Mouse (Mus musculus) forebrain, postnatal 0 days (tissue): ENCODE measurements around the gene Cdh15. TPM values are rescaled to one million over a fixed set of nuclear protein-coding genes. Genes with fewer than 3 reads are reported as not detected.

Experiments used
- ATAC-seq: fragments of 200-750 bp; cut with Nextera tagmentation; 2 replicates; pipeline ENCODE4 v1.8.0; 2017; ENCODE audit warnings: mild to moderate bottlenecking, moderate library complexity
- DNase-seq: peaks from one replicate; pipeline ENCODE4 v3.0.0-alpha.2; 2015
- H3K27ac ChIP-seq: fragments of 300-500 bp; sonication (generic); 2 replicates; pipeline ENCODE4 v1.5.1; 2014; ENCODE audit warnings: low read depth, mild to moderate bottlenecking, antibody characterized with exemption, low read length, moderate library complexity, mixed read lengths
- H3K27me3 ChIP-seq: fragments of 300-500 bp; sonication (generic); 2 replicates; pipeline ENCODE4 v1.6.1; 2014; ENCODE audit warnings: mild to moderate bottlenecking, low read length, mixed read lengths; ENCODE audit not compliant: insufficient read depth
- H3K36me3 ChIP-seq: fragments of 300-500 bp; sonication (generic); 2 replicates; pipeline ENCODE4 v1.6.1; 2014; ENCODE audit warnings: mild to moderate bottlenecking, moderate library complexity; ENCODE audit not compliant: insufficient read depth
- H3K4me1 ChIP-seq: fragments of 300-500 bp; sonication (generic); 2 replicates; pipeline ENCODE4 v1.6.1; 2014; ENCODE audit warnings: antibody characterized with exemption; ENCODE audit not compliant: insufficient read depth
- H3K4me2 ChIP-seq: fragments of 300-500 bp; sonication (generic); 2 replicates; pipeline ENCODE4 v1.6.1; 2014; ENCODE audit warnings: low read depth, mild to moderate bottlenecking, moderate library complexity
- H3K4me3 ChIP-seq: fragments of 300-500 bp; sonication (generic); 2 replicates; pipeline ENCODE4 v1.5.1; 2014; ENCODE audit warnings: low read depth, low read length, mixed read lengths
- H3K9ac ChIP-seq: fragments of 300-500 bp; sonication (generic); 2 replicates; pipeline ENCODE4 v1.6.1; 2014; ENCODE audit warnings: mild to moderate bottlenecking
- H3K9me3 ChIP-seq: fragments of 300-500 bp; sonication (generic); 2 replicates; pipeline ENCODE4 v1.6.1; 2016; ENCODE audit warnings: low read length
- CTCF ChIP-seq: sonication (generic); IDR thresholded peaks from 2 replicates; pipeline ENCODE4 v1.5.1; 2016; ENCODE audit warnings: antibody characterized with exemption, control low read depth, low read depth
- WGBS: fragments of 180-500 bp; shearing (Covaris S2); extraction: QIAGEN DNeasy Blood & Tissue Kit; methylation state at CpG from one replicate; pipeline ENCODE4 v1.1.7; 2014; 5-methylcytosine and 5-hydroxymethylcytosine counted together
- polyA plus RNA-seq: library from polyadenylated mRNA; unstranded; fragments of >200 nt; fragmentation: Nextera tagmentation; extraction: Ambion mirVana; gene quantifications from 2 replicates; pipeline ENCODE4 v1.2.1, GENCODE M21; 2015
- total RNA-seq: library from RNA; depleted of rRNA; stranded (reverse); fragments of >200 nt; gene quantifications from 2 replicates; pipeline ENCODE4 v1.2.3, GENCODE M21; 2014

The Cdh15 gene
- total and polyA plus RNA-seq, 2 experiments from 2014 or later: 1.7 to 3.3 TPM

GRCm38 (mm10) chr8:122851692-122852545 lies 4.2 kb downstream of the Cdh15 start:
- Histone ChIP-seq H3K27ac (no peak overlapping the region), H3K4me3 (no peak overlapping the region), H3K36me3 (no peaks in the 10 kb centered on the region), H3K9ac (no peak overlapping the region), H3K4me2 (no peak overlapping the region), H3K27me3 (no peaks in the 10 kb centered on the region), H3K4me1 (peaks cover 13% of the 10 kb centered on the region; the same call in 1 of the 2 replicates), H3K9me3 (no peaks in the 10 kb centered on the region)
- WGBS: 82% methylated on average over 12 of the region's 12 CpGs
- TF ChIP-seq CTCF: no peak
- DNase-seq: no peak
- no peak for ATAC-seq

GRCm38 (mm10) chr8:122852546-122852905 lies 4.8 kb downstream of the Cdh15 start:
- TF ChIP-seq CTCF: no peak
- no peaks in the 10 kb centered on the region for H3K9me3 ChIP-seq

DNA sequence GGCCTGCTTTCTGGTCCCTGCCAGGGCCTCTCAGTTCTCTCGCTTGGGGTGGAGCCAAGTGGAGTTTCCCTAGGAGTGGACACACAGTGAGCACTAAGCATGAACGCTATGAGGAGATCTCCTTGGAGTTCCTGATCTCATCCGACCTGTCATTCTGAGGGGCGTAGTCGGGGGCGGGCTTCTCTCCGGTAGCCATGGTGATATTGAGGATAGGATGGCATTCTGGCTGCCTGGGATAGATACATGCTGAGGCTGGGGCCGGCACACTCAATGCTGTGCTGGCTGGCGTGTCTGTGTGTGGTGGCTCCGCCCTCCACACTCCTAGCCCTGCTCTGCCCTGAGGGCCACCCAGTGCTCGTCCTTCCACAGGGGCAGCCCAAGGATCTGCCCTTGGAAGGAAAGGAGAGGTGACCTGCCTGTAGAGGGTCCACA lies 5.6 kb downstream of the Cdh15 start:
- H3K27ac ChIP-seq: no peak overlapping the region
- no peaks in the 10 kb centered on the region for H3K36me3 ChIP-seq
- WGBS: 20% methylated on average over 11 of the region's 11 CpGs
- TF ChIP-seq CTCF: no peak
- peak; percentile 53 for DNase-seq
- peaks cover 13% of the 10 kb centered on the region; the same call in 1 of the 2 replicates for H3K4me1 ChIP-seq
- peak; percentile 90 for ATAC-seq
- H3K9me3 ChIP-seq: no peaks in the 10 kb centered on the region
- no peaks in the 10 kb centered on the region for H3K27me3 ChIP-seq
- no peak overlapping the region for H3K4me2 ChIP-seq
- H3K9ac ChIP-seq: no peak overlapping the region
- no peak overlapping the region for H3K4me3 ChIP-seq

More at GRCm38 (mm10) chr8:122852546-122852905, 4.8 kb downstream of the Cdh15 start:
- Histone ChIP-seq H3K36me3 (no peaks in the 10 kb centered on the region), H3K27me3 (no peaks in the 10 kb centered on the region), H3K9ac (no peak overlapping the region), H3K4me2 (no peak overlapping the region), H3K4me1 (peaks cover 13% of the 10 kb centered on the region; the same call in 1 of the 2 replicates), H3K27ac (no peak overlapping the region), H3K4me3 (no peak overlapping the region)
- DNase-seq: no peak
- ATAC-seq: no peak
- 38% methylated on average over 1 of the region's 1 CpGs for WGBS

- H3K27ac ChIP-seq: no peak overlapping the region
- H3K4me3 ChIP-seq: no peak overlapping the region
- H3K4me2 ChIP-seq: no peak overlapping the region
- peaks cover 13% of the 10 kb centered on the region; the same call in 1 of the 2 replicates for H3K4me1 ChIP-seq
- H3K27me3 ChIP-seq: no peaks in the 10 kb centered on the region
- TF ChIP-seq CTCF: no peak
- no peak for DNase-seq
- no peaks in the 10 kb centered on the region for H3K36me3 ChIP-seq
- ATAC-seq: no peak
- no peaks in the 10 kb centered on the region for H3K9me3 ChIP-seq
- no peak overlapping the region for H3K9ac ChIP-seq
- WGBS: 82% methylated on average over 7 of the region's 7 CpGs
Observed at GRCm38 (mm10) chr8:122854388-122854787, 6.6 kb downstream of the Cdh15 start.

DNA sequence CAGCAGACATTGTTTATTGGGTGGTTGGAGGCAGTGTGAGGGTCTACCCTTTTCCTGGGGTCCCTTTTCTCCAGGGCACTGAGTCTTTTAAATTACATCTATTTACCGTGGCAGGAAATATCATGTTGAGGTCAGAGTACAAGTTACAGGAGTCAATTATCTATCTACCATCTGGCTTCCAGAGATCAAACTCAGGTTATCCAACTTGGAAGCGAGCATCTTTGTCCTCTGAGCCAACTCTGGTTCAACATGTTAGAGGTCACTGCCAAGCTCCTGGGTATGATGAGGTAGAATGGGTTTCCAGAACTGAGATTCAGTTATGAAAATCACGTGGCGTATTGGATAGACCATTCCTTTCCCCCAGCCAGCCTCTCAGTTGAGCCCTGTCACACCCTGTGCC lies 7.4 kb downstream of the Cdh15 start:
- DNase-seq (no peak), ATAC-seq (no peak)
- Histone ChIP-seq H3K9me3 (no peaks in the 10 kb centered on the region), H3K36me3 (no peaks in the 10 kb centered on the region), H3K27me3 (no peaks in the 10 kb centered on the region), H3K4me1 (peaks cover 13% of the 10 kb centered on the region; the same call in 1 of the 2 replicates), H3K27ac (no peak overlapping the region), H3K4me2 (no peak overlapping the region), H3K9ac (no peak overlapping the region), H3K4me3 (no peak overlapping the region)
- no peak for TF ChIP-seq CTCF
- 79% methylated on average over 4 of the region's 4 CpGs for WGBS

GRCm38 (mm10) chr8:122856288-122856687 lies 8.5 kb downstream of the Cdh15 start:
- Histone ChIP-seq H3K4me2 (no peak overlapping the region), H3K4me3 (no peak overlapping the region), H3K9ac (no peak overlapping the region), H3K27me3 (no peaks in the 10 kb centered on the region), H3K4me1 (peaks cover 13% of the 10 kb centered on the region; the same call in 1 of the 2 replicates), H3K27ac (no peak overlapping the region), H3K9me3 (no peaks in the 10 kb centered on the region), H3K36me3 (no peaks in the 10 kb centered on the region)
- 80% methylated on average over 8 of the region's 8 CpGs for WGBS
- TF ChIP-seq CTCF: no peak
- ATAC-seq (no peak), DNase-seq (no peak)

GRCm38 (mm10) chr8:122859843-122860242 lies 12.1 kb downstream of the Cdh15 start:
- Histone ChIP-seq H3K4me2 (no peak overlapping the region), H3K4me3 (no peak overlapping the region), H3K27me3 (no peaks in the 10 kb centered on the region), H3K9me3 (no peaks in the 10 kb centered on the region), H3K9ac (no peak overlapping the region), H3K36me3 (no peaks in the 10 kb centered on the region), H3K27ac (no peak overlapping the region), H3K4me1 (no peaks in the 10 kb centered on the region)
- ATAC-seq (no peak), DNase-seq (no peak)
- TF ChIP-seq CTCF: no peak
- WGBS: 60% methylated on average over 13 of the region's 13 CpGs
